Mouse (Mus musculus) ES-Bruce4 (cell line): ENCODE measurements around the gene Fam57b.

ENCODE experiments used
- CTCF ChIP-seq: IDR thresholded peaks from one replicate; pipeline ENCODE4 v1.8.1; 2011; ENCODE audit warnings: low read depth, low read length
- EP300 ChIP-seq: IDR thresholded peaks from 2 replicates; pipeline ENCODE4 v1.6.1; 2011; ENCODE audit warnings: low read depth, low read length; ENCODE audit not compliant: insufficient read depth
- POLR2A ChIP-seq: IDR thresholded peaks from one replicate; pipeline ENCODE4 v1.8.1; 2011; ENCODE audit warnings: low read length; ENCODE audit not compliant: insufficient read depth

GRCm38 (mm10) chr7:126770784-126771183, 26.7 kb upstream of the Fam57b start:
- no peak for TF ChIP-seq CTCF
- no peak for TF ChIP-seq EP300
- TF ChIP-seq POLR2A: no peak
